Mouse (Mus musculus): ENCODE measurements around the gene Gm17359. TPM values are rescaled to one million over a fixed set of nuclear protein-coding genes. Genes with fewer than 3 reads are reported as not detected.

Gene Gm17359
- total and polyA plus RNA-seq, 2 experiments from 2014 or later = not detected

DNA sequence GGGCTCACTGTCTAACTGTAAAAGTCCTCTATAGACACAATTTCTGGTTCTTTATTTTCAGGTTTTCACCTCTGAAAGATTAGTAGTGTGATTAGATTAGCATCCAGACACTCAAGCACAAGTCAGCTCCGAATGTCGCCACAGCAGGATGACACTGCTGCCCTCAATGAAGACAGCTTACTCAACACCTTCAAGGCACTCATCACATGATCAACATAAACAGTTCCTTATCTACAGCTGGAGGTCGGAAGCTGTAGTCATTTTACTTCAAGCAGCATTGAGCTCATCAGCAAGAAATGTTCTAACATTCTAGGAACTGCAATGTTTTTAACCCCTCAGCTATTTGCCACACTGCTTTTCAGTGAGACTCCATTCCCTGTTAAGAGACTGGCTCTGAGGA, 155.2 kb downstream of the Gm17359 start:
- no peak for ATAC-seq (ENCODE audit: low FRiP score)
- Histone ChIP-seq H3K4me1 (ENCODE audit: insufficient read depth, low read length) (no peaks in the 10 kb centered on the region), H3K27me3 (ENCODE audit: insufficient read depth, low read length) (no peaks in the 10 kb centered on the region), H3K27ac (ENCODE audit: low read depth, low read length) (no peak overlapping the region), H3K4me3 (ENCODE audit: low read depth, low read length) (no peak overlapping the region), H3K36me3 (ENCODE audit: insufficient read depth, low read length) (peaks cover 43% of the 10 kb centered on the region), H3K9me3 (ENCODE audit: low read length) (no peaks in the 10 kb centered on the region), H3K4me2 (ENCODE audit: low read depth, low read length, poor library complexity, severe bottlenecking) (no peak overlapping the region), H3K9ac (replicated peaks; ENCODE audit: low read length, poor library complexity, severe bottlenecking) (no peak overlapping the region)
- DNase-seq (ENCODE audit: low spot score) = no peak
- 90% methylated on average over 3 of the region's 3 CpGs for WGBS
- TF ChIP-seq CTCF (IDR thresholded peaks at IDR 0.05) = no peak

DNA sequence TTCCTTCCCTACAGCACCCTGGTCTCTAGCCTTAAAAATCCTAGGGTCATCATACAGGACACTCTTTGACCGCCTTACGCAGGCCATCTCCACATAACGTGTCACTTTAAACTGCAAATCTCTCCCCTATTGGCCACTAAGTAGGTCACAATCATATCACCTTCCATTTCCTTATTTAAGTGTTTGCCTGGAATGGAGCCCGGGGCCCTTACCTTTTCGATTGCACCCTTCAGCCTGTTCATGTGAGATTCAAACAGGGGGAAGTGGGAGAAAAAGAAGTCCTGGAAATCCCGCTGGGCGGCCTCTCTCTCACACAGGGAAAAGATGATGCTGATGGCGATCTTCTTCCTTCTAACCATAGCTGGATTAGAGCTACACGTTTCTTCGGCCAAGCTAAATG, 156.6 kb downstream of the Gm17359 start:
- Histone ChIP-seq H3K27me3 (ENCODE audit: insufficient read depth, low read length) (no peaks in the 10 kb centered on the region), H3K4me1 (ENCODE audit: insufficient read depth, low read length) (no peaks in the 10 kb centered on the region), H3K4me3 (ENCODE audit: low read depth, low read length) (no peak overlapping the region), H3K9ac (replicated peaks; ENCODE audit: low read length, poor library complexity, severe bottlenecking) (no peak overlapping the region), H3K36me3 (ENCODE audit: insufficient read depth, low read length) (peaks cover 33% of the 10 kb centered on the region), H3K4me2 (ENCODE audit: low read depth, low read length, poor library complexity, severe bottlenecking) (no peak overlapping the region), H3K27ac (ENCODE audit: low read depth, low read length) (no peak overlapping the region), H3K9me3 (ENCODE audit: low read length) (no peaks in the 10 kb centered on the region)
- DNase-seq (ENCODE audit: low spot score) (no peak), ATAC-seq (ENCODE audit: low FRiP score) (no peak)
- no peak for TF ChIP-seq CTCF (IDR thresholded peaks at IDR 0.05)
- 98% methylated on average over 10 of the region's 10 CpGs for WGBS

DNA sequence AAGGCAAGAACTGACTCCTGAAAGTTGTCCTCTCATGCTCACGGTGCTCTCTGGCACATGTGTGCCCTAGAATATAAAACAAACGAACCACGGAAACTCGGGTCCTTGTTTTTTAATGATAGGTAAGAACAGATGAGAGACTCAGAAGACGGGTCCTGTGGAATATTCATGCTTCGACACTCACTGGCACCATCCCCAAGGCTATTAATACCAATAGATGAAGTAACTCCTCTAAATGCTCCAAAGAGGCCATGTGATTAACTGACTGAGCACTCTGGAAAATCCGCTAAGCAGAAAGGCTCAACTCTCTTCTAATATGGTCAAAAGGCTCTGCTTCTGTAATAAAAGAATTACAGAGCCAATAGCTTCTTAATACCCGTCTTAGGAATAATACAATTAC, 157.6 kb downstream of the Gm17359 start:
- TF ChIP-seq CTCF (IDR thresholded peaks at IDR 0.05) = no peak
- H3K9me3 ChIP-seq (ENCODE audit: low read length) = no peaks in the 10 kb centered on the region
- no peak overlapping the region for H3K9ac ChIP-seq (replicated peaks; ENCODE audit: low read length, poor library complexity, severe bottlenecking)
- ATAC-seq (ENCODE audit: low FRiP score) (no peak), DNase-seq (ENCODE audit: low spot score) (no peak)
- 71% methylated on average over 8 of the region's 8 CpGs for WGBS
- no peak overlapping the region for H3K4me3 ChIP-seq (ENCODE audit: low read depth, low read length)
- H3K4me1 ChIP-seq (ENCODE audit: insufficient read depth, low read length) = no peaks in the 10 kb centered on the region
- H3K36me3 ChIP-seq (ENCODE audit: insufficient read depth, low read length) = peaks cover 24% of the 10 kb centered on the region
- no peak overlapping the region for H3K4me2 ChIP-seq (ENCODE audit: low read depth, low read length, poor library complexity, severe bottlenecking)
- H3K27me3 ChIP-seq (ENCODE audit: insufficient read depth, low read length) = no peaks in the 10 kb centered on the region
- no peak overlapping the region for H3K27ac ChIP-seq (ENCODE audit: low read depth, low read length)

DNA sequence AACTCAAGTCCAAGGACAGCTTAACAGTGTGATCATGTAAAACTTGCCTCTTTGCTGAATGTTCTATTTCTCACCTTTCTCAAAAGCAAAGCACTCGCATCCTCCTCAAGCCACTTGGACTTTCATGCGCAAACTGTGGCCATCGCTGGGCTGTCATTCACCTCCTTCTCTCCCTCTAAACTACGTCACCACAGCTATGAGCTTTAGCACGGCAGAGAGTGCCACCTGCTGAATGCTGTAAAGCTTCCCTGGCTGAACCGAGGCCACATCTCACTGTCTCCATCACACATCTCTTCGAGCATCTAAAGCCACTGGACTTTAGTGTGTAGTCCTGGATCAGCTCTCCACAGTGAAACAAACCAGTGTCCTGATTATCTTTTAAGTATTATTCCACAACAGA, 158.7 kb downstream of the Gm17359 start:
- Histone ChIP-seq H3K4me3 (ENCODE audit: low read depth, low read length) (no peak overlapping the region), H3K27me3 (ENCODE audit: insufficient read depth, low read length) (no peaks in the 10 kb centered on the region), H3K4me1 (ENCODE audit: insufficient read depth, low read length) (no peaks in the 10 kb centered on the region), H3K9me3 (ENCODE audit: low read length) (no peaks in the 10 kb centered on the region), H3K36me3 (ENCODE audit: insufficient read depth, low read length) (peaks cover 23% of the 10 kb centered on the region), H3K27ac (ENCODE audit: low read depth, low read length) (no peak overlapping the region), H3K4me2 (ENCODE audit: low read depth, low read length, poor library complexity, severe bottlenecking) (no peak overlapping the region), H3K9ac (replicated peaks; ENCODE audit: low read length, poor library complexity, severe bottlenecking) (no peak overlapping the region)
- peak; percentile 67 for TF ChIP-seq CTCF (IDR thresholded peaks at IDR 0.05)
- WGBS = 70% methylated on average over 7 of the region's 7 CpGs
- peak; percentile 31 for DNase-seq (ENCODE audit: low spot score)
- no peak for ATAC-seq (ENCODE audit: low FRiP score)

DNA sequence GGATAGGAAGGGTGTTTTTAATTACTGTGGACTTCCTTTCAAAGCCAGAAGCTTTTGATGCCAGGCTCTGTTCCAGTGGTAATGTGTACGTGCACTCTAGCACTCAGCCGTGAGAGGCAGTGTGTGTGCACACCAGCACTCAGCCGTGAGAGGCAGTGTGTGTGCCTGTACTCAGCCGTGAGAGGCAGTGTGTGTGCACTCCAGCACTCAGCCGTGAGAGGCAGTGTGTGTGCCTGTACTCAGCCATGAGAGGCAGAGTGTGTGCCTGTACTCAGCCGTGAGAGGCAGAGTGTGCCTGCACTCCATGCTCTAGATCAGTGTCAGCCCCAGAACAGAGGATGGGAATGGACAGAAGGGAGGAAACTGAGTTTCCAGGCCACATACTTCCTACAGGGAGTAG, 160.2 kb downstream of the Gm17359 start:
- H3K4me2 ChIP-seq (ENCODE audit: low read depth, low read length, poor library complexity, severe bottlenecking) = no peak overlapping the region
- no peaks in the 10 kb centered on the region for H3K4me1 ChIP-seq (ENCODE audit: insufficient read depth, low read length)
- ATAC-seq (ENCODE audit: low FRiP score) = no peak
- no peaks in the 10 kb centered on the region for H3K27me3 ChIP-seq (ENCODE audit: insufficient read depth, low read length)
- no peaks in the 10 kb centered on the region for H3K9me3 ChIP-seq (ENCODE audit: low read length)
- no peak overlapping the region for H3K4me3 ChIP-seq (ENCODE audit: low read depth, low read length)
- TF ChIP-seq CTCF (IDR thresholded peaks at IDR 0.05) = no peak
- DNase-seq (ENCODE audit: low spot score) = no peak
- H3K9ac ChIP-seq (replicated peaks; ENCODE audit: low read length, poor library complexity, severe bottlenecking) = no peak overlapping the region
- no peak overlapping the region for H3K27ac ChIP-seq (ENCODE audit: low read depth, low read length)
- 78% methylated on average over 6 of the region's 6 CpGs for WGBS
- peaks cover 23% of the 10 kb centered on the region for H3K36me3 ChIP-seq (ENCODE audit: insufficient read depth, low read length)

DNA sequence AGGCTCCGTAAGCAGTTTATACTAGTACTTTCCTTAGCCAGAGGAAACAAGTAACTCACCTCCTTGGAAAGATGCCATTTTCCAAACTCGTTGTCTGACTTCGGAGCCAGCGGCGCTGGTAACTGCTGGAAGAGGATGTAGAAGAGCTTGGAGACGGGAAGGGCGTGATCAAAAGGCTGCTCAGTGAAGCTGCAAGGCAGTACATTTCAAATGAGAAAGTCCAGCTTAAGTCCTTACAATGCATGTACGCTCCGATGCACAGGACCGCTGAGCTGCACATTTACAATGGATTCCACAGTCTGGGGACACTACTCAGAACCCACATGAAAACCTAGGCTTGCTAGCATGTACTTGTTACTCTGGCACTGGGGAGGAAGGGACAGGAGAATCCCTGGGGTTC, 163.8 kb downstream of the Gm17359 start:
- H3K4me2 ChIP-seq (ENCODE audit: low read depth, low read length, poor library complexity, severe bottlenecking) = no peak overlapping the region
- no peak for TF ChIP-seq CTCF (IDR thresholded peaks at IDR 0.05)
- no peaks in the 10 kb centered on the region for H3K4me1 ChIP-seq (ENCODE audit: insufficient read depth, low read length)
- H3K27me3 ChIP-seq (ENCODE audit: insufficient read depth, low read length) = no peaks in the 10 kb centered on the region
- DNase-seq (ENCODE audit: low spot score) = peak; percentile 12
- no peak for ATAC-seq (ENCODE audit: low FRiP score)
- peaks cover 6% of the 10 kb centered on the region for H3K36me3 ChIP-seq (ENCODE audit: insufficient read depth, low read length)
- no peak overlapping the region for H3K4me3 ChIP-seq (ENCODE audit: low read depth, low read length)
- H3K9me3 ChIP-seq (ENCODE audit: low read length) = no peaks in the 10 kb centered on the region
- H3K9ac ChIP-seq (replicated peaks; ENCODE audit: low read length, poor library complexity, severe bottlenecking) = no peak overlapping the region
- WGBS = 35% methylated on average over 10 of the region's 10 CpGs
- no peak overlapping the region for H3K27ac ChIP-seq (ENCODE audit: low read depth, low read length)
